Mouse (Mus musculus) skeletal muscle tissue, postnatal 0 days (tissue): ENCODE results near the gene Nktr. TPM values are rescaled to one million over a fixed set of nuclear protein-coding genes. Genes with fewer than 3 reads are reported as not detected.

Source experiments
- polyA plus RNA-seq: library from polyadenylated mRNA; unstranded; fragments of >200 nt; fragmentation: Nextera tagmentation; extraction: Ambion mirVana; gene quantifications from 2 replicates; pipeline ENCODE4 v1.2.1, GENCODE M21; 2015

Gene Nktr
- polyA plus RNA-seq = 32.3 and 33.4 TPM in 2 replicates

DNA sequence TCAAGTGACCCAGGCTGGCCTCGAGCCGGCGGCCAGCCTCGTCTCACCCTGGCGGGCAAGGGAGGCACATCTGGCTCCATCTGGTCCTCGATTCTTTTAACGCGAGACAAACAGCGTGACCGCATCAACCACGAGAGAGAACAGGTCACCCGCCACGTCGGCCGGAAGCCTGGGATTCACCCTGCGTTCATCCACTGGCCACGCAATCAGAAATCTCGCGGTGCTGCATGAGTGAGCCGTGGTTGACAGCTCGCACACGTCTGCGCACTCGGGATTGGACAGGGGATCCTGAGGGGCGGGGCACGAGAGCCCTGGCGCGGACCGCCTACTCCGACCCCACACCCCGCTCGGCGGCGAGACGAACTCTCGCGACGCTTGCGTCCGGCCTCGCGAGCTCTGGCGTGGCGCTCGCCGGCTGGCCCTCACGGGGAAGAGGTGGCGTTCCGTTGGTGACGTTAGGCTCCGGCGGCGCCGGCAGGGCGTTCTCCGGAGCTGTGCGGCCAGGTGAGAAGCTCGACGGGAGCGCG, at the start of gene Nktr:
Nktr (plus strand) TSS at position 378 of the 527 bp plus-strand sequence.

DNA sequence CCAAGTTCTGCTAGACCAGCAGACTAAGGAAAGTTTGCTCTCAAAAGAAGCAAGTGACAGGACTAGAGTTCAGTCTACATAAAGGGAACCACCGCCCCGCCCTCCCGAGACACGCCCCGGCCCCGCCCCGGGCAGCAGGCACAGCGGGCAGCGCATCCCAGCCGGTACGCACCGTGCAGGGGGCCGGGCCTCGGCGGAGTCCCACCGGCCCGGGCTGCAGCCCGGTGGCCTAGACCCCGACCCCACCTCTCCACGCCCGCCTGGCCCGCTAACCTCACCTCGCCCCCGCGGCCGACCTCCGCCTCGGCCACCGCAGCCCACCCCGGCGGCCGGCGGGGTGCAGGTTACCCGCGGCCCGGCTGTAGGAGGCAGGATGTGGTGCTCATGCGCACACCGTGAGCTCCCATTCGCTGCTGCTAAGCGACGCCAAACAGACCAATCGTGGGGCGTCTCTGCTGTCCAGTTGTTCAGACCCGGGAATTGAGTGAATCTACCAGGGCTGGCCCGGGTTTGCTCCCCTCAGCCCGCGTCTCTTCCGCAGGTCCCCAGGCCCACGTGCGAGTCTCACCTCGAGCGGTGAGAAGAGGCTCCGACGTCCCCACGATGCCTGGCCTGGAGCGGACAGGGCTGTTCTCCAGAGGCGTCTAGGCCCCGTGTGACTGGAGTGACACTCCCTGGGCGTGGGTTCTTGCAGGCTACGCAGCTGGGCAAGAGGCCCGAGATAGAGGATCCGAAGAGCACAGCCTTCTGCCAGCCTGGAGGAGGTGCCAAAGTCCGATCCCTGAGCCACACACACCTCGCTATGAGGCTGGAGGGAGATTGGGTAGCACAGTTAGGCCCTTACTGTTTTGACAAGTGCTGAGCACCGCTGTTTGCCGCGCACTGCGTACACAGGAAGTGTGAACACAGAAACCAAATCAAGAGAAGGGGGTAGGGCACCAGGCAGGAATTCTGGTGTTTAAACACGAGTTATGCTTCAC, 14.0 kb upstream of the Nktr start, which contains the start of gene Sec22c:
Sec22c (minus strand) TSS at position 845 of the 980 bp plus-strand sequence.

DNA sequence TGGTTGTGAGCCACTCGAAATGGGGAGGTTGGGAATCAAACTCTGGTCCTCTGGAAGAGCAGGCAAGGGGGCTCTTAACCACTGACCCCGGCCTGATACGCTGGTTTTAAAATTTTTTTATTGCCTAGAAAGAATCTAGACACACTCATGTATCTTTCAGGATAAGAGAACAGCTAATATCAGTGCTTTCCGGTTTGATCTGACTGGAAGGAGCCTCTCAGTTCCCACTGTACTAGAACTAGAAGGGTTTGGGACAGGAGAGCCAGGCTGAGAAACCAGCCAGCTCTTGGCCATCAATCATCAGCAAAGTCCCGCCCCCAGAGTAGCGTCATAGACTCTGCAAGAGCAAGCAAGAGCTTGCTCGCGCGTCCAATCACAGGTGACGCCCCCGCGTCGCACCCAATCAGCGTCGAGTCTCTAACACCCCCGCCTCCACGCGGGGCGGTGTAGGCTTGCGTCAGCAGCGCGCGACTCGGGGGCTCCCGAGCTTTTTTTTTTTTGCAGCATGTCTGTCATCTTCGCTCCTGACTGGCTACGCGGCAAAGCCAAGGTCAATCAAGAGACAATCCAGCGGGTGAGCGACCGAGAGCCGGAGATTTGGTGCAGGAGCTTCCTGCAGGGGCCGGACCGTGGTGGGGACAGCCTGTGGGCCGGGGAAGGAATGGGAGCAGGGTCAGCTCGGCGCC, 8.9 kb upstream of the Nktr start, which contains the start of gene Ss18l2:
Ss18l2 (plus strand) TSS at position 432 of the 686 bp plus-strand sequence.

DNA sequence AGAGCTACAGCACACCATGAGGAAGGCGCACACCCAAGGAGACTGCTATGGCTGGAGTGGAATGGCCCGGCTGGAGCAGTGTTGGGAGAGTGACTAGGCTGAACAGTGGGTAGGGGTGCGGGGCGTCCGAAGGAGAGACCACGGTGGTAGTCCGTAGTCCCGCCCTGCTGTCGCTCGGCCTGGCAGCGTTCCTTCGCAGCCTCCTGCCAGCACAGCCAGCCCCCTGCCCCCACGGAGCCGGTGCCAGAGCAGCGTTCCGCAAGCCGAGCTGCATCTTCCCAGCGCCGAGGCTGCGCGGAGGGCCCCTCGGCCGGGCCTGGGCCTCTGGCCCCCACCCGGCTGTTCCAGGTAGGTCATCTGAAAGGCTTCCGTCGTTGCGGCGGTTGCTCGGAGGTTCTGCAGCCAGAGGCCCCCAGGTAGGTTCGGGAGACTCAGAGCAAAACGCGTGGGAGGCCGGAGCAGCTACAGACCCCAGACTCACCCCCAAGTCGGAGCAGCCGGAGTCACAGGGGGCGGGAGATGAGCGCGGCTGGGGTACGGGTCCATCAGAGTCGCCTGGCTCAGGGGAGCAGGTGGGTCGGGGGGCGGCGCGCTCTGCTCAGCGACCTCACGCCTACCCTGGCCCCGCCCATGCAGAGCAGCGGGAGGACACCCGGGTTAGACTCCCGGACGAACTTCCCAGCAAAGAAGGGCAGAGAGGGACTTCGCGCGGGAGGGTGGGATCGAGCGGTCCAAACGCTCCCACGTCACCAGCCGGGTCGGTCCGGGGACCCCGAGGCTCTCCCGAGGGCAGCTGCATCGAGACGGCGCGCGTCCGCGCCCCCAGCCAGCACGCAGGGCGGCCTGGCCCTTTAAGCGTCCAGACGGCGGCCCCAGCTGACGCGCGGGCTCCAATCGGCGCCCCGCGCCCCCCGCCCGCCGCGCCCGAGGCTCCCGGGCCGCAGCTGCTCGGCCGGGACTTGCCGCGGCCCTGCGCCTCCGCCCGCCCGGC, 40.4 kb downstream of the Nktr start, which contains the start of gene Zfp651:
Zfp651 (plus strand) TSS at position 240 of the 991 bp plus-strand sequence.

DNA sequence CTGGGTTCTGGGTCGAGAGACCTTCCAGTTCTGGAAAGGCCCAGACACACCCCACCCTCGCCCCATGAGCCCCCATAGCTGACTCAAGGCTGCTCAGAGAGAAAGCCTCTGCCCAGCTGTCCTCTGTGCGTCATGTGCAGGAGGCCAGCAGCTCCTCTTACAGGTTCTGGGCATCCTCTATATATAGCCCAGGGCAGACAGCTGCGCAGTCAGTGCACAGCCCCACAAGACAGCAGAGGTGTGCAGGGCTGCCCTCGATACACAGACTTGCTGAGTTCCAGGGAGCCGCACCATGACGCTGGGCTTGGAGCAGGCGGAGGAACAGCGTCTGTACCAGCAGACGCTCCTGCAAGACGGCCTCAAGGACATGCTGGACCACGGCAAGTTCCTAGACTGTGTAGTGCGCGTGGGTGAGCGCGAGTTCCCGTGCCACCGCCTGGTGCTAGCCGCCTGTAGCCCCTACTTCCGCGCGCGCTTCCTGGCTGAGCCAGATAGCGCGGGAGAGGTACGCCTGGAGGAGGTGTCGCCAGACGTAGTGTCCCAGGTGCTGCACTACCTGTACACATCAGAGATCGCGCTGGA, 58.6 kb downstream of the Nktr start, which contains the start of gene Klhl40:
Klhl40 (plus strand) TSS at position 124 of the 582 bp plus-strand sequence.

DNA sequence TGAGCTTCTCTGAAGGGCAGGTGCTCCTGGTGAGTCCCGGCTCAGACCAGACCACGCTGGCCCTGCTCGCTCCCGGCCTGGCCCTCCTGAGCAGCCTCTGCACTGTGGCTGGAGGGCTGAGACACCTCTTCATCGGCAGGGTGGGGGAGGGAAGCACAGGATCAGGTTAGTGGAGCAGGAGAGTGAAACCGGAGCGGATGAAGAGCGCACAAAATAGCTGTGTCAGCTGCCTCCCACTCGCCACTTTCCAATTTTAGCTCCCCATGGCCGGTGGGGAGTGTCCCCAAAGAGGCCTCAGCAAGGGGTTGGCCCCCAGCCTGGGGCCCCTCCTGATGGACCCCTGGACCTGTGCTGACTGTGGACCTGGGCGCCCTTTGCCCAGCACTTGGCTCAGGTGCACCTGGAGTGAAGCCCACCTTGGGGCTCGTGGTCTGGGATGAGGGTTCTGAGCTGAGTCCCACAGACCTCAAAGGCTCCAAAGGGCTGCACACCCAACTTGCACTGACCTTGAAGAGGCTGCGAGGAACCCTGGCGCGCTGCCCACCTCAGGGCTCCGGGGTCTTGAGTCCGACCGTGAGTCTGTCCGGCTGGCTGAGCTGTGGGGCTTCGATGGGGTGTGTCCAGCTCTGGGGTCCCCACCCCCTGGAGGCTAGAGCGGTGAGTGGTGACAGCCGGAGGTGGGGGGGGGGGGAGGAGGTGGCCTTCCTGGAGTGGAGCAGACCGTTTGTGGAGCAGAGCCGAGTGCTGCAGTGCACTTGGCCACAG, 73.0 kb downstream of the Nktr start, which contains the start of gene Hhatl:
Hhatl (minus strand) TSS at position 751 of the 765 bp plus-strand sequence.

Other genes with a start within 250 kb of the Nktr start
- 15.5 and 17.4 TPM in 2 replicates for gene Cck, start 223.5 kb upstream of the Nktr start, polyA plus RNA-seq
- 1.00 and 1.4 TPM in 2 replicates for gene Lyzl4, start 77.1 kb upstream of the Nktr start, polyA plus RNA-seq
- gene Vipr1, start 76.5 kb upstream of the Nktr start, polyA plus RNA-seq = 0.14 and 0.16 TPM in 2 replicates
- gene Sec22c, start 13.7 kb upstream of the Nktr start, polyA plus RNA-seq = 4.2 and 5.4 TPM in 2 replicates
- gene Ss18l2, start 8.8 kb upstream of the Nktr start, polyA plus RNA-seq = 236 and 265 TPM in 2 replicates
- 22.4 and 24.3 TPM in 2 replicates for gene Zfp651, start 40.2 kb downstream of the Nktr start, polyA plus RNA-seq
- 224 and 241 TPM in 2 replicates for gene Klhl40, start 58.4 kb downstream of the Nktr start, polyA plus RNA-seq
- 103 and 119 TPM in 2 replicates for gene Hhatl, start 73.3 kb downstream of the Nktr start, polyA plus RNA-seq
- 0.15 and 0.24 TPM in 2 replicates for gene Ccdc13, start 120.3 kb downstream of the Nktr start, polyA plus RNA-seq
- 168 and 184 TPM in 2 replicates for gene Higd1a, start 139.2 kb downstream of the Nktr start, polyA plus RNA-seq
- 0.37 and 0.45 TPM in 2 replicates for gene Ackr2, start 179.2 kb downstream of the Nktr start, polyA plus RNA-seq
- not detected in 2 replicates for gene Cyp8b1, start 197.1 kb downstream of the Nktr start, polyA plus RNA-seq
- gene Fam198a, start 231.8 kb downstream of the Nktr start, polyA plus RNA-seq = 3.4 and 4.4 TPM in 2 replicates